Mouse (Mus musculus): ENCODE results near the gene Gpr18.

GRCm38 (mm10) chr14:121963942-121964335 lies 48.4 kb upstream of the Gpr18 start:
- TF ChIP-seq CTCF (IDR thresholded peaks at IDR 0.05; ENCODE audit: borderline replicate concordance, insufficient read depth, low read depth, low read length) (no peak), POLR2A (IDR thresholded peaks at IDR 0.05; ENCODE audit: borderline replicate concordance, insufficient read depth, low read length) (no peak)

All from cerebellum, adult 2 months (tissue).